Mouse (Mus musculus) thymus, postnatal 0 days (tissue): Measurements from ENCODE around the gene Entpd7. TPM values are rescaled to one million over a fixed set of nuclear protein-coding genes. Genes with fewer than 3 reads are reported as not detected.

ENCODE experiments used
- DNase-seq: peaks from one replicate; pipeline ENCODE4 v3.0.0-alpha.2; 2015; ENCODE audit warnings: low spot score
- polyA plus RNA-seq: library from polyadenylated mRNA; unstranded; fragments of >200 nt; fragmentation: Nextera tagmentation; extraction: Ambion mirVana; gene quantifications from 2 replicates; pipeline ENCODE4 v1.2.1, GENCODE M21; 2015

Gene Entpd7
- polyA plus RNA-seq, 1 experiment from 2014 or later: 11.2 TPM

DNA sequence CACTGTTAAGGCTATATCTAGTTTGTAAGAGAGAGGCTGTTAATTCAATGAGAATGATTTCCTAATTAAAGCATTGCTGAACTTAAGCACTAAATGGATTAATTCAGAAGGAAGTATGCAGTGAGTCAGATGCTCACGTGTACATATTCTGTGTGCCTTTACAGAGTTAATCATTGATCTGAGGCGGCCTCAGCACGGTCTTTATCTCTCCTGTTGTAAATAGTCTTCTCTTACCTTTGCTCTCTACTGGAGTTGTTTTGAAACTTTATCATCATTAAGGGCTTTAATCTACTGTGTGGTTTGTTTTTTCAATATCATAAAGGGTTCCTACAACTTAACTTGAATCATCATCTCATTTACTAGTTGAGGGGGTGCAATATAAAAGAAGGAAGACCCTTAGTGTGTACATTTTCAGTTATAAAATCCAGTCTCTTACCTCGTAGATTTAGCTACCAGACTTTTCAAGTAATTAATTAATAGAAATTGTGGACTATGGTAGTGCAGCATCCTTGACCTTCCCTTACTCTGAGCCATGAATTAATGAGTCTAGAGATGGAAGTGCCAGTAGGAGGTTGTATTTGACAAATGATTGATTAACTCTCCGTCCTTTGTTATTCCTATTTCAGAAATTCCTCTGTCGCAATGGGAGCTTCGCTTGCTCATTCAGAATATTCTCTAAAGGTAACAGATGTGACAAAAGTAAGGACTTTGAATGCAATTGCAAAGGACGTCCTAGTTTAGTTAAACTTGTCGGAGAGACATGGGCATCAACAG lies 78.3 kb downstream of the Entpd7 start:
- DNase-seq: no peak

GRCm38 (mm10) chr19:43769366-43769960 lies 80.0 kb downstream of the Entpd7 start:
- no peak for DNase-seq

DNA sequence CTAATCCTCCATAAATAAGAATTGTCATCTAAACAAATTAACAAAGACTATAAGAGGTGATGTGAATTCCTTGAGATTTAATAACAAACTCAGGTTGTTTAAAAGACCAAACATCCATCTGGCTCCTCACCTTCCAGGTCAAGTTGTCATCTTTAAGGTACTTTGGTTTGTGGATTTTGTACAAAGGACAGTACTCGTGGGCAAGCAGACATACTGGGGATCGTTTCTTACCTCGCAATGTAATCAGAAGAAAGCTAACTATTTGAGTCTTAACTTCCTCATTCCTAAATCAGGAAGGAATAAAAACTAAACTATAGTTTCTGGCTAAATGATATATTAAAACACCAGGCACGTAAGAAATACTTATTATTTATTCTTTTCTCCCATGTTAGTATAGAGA lies 81.1 kb downstream of the Entpd7 start:
- DNase-seq: no peak

DNA sequence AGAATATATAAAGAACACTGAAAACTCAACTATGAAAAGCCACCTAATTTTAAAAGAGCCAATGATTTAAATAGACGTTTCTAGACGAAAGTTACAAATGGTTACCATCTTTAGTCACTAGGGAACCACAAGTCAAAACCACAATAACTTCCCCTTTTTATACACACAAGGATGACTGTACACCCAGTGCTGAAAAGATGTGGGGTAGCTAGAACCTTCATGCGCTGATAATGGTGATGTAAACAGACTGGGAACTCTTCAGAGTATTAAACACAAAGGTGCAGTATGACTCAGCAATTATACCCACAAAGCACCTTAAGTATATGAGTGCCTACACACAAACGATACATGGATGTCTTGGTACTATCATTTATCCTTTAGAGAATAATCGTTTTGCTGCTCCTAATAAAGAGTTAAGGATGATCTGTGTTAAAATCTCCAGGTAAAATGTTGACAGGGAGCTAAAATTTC lies 82.1 kb downstream of the Entpd7 start:
- DNase-seq: peak; percentile 29

DNA sequence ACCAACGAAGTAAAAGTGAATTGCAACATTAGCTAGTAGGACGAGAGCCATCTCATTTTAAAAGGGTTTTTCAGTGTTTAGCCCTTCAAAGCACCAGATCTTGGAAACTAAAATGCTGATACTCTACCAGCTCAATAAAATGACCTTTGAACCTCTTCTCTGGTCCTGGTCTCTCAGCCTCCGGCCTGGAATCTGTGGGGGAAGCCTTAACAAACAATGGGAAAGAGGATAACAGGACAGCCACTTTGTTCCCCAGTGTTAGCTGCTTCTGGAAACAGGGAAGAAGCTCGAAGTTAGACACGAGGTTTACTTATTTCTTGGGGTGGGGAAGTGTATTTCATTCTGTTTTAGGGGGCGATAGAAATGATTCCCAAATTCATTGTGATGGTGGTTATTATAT lies 82.8 kb downstream of the Entpd7 start:
- no peak for DNase-seq

DNA sequence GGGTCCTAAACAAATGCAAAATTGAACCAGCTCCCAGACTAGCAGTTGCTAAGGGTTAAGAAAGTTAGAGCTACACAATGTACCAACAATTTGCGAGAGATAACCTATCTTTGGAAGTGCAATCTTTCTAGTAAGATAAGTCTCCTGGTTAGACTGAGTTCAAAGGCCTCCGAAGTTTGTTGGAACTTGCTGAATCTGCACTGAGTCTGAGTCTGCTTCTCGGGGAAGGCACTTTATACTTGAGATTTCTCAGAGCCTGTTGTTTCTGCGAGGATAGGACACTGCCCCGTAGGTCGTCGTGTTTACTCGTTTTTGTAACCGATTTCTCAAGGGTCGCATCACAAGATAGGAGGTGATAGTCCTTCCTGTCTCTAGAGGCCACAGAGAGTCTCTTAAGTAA lies 86.0 kb downstream of the Entpd7 start:
- DNase-seq: no peak

- DNase-seq: no peak
Measured at GRCm38 (mm10) chr19:43776561-43776960, 87.1 kb downstream of the Entpd7 start.

DNA sequence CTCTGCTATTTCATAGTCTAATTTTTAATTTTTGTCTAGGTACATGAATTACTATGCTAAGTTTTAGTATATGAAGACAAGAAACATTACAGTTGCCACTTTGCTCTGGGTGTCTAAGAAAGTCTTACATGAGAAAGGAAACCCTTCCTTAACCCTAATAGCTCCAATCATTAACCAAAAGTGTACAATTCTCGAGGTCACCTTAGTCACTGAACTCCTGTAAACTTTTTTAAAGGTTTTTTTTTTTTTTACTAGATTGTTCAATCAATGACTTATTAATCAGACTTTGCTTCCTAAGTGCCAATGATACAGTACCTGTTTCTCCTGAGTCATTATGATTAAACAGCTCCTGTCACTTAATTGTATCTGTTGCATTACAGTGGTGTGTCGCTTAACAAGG lies 87.8 kb downstream of the Entpd7 start:
- no peak for DNase-seq

- no peak for DNase-seq
Measured at GRCm38 (mm10) chr19:43780391-43780790, 90.9 kb downstream of the Entpd7 start.

GRCm38 (mm10) chr19:43781980-43782379 lies 92.5 kb downstream of the Entpd7 start, which contains the start of gene Abcc2:
Gene Abcc2 (plus strand): TSS chr19:43782192.
- DNase-seq: no peak

Other genes starting within 250 kb of the Entpd7 start
- gene Cnnm1, start 249.2 kb upstream of the Entpd7 start, polyA plus RNA-seq: 0.44 and 0.78 TPM in 2 replicates
- 62.8 and 63.2 TPM in 2 replicates for gene Got1, start 165.1 kb upstream of the Entpd7 start, polyA plus RNA-seq
- gene Nkx2-3, start 77.3 kb upstream of the Entpd7 start, polyA plus RNA-seq: not detected in 2 replicates
- 17.1 and 19.3 TPM in 2 replicates for gene Slc25a28, start 14.8 kb upstream of the Entpd7 start, polyA plus RNA-seq
- 25.4 and 26.5 TPM in 2 replicates for gene Cutc, start 63.3 kb downstream of the Entpd7 start, polyA plus RNA-seq
- gene Cox15, start 63.3 kb downstream of the Entpd7 start, polyA plus RNA-seq: 8.7 and 9.8 TPM in 2 replicates
- gene Abcc2, start 92.5 kb downstream of the Entpd7 start, polyA plus RNA-seq: not detected in 2 replicates